In the genomic region with DNA sequence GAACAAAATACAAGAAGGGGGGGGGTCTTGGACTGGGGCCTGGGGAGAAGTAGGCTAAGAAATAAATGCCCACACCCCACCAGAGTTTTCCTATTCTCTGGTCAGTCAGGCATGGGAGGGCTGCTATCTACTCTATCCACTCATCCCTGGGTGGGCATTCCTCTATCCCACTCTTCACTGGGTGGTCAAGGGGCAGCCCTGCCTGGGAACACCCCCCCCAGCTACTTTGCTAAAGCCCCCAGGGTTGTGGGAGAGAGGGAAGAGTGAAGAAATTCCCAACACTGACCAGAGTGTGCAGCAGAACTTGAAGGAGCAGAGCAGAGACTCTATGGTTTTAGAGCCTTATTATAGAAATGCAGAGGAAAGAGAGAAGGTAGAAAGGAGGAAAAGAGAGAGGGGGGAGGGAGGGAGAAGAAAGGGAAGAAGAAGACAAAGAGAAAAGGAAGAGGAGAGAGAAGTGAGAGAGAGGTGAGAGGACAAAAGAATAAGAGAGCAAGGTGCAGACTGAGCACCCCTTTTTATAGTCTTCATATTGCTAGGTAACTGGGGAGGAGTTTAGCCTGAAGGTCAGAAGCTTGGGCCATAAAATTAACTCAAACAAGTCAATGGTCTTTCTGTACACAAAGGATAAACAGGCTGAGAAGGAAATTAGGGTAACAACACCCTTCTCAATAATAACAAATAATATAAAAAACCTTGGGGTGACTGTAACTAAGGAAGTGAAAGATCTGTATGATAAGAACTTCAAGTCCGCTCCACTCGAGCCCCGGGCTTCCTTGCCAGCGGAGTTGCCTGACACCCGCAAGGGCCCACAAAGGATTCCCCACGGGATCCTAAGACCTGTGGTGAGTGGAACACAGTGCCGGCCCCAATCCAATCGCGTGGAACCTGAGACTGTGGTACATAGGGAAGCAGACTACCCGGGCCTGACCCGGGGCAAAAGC, we compare ENCODE assay signal across 22 mouse cellular contexts. TPM values are rescaled to one million over a fixed set of nuclear protein-coding genes. Genes with fewer than 3 reads are reported as not detected.
DNase-seq lines count a peak whose midpoint lies in the region; ATAC-seq and TF ChIP-seq lines count a peak whose summit lies in the region.
"Not testable (repeated sequence)": the region's sequence is repeated elsewhere in the genome, so short reads cannot be mapped to it uniquely, and the experiment has no call there.
"Had no signal": no experiment of that assay in that cellular context is flagged by ENCODE, and none has a peak within 500 bp of the region (broad histone marks: within the 10 kb centered on the region; RNA-seq: fewer than 3 reads in every experiment).

No protein-coding gene starts in this region.

- TF ChIP-seq EP300 in lung, postnatal 0 days (IDR thresholded peaks at IDR 0.05) = not testable (repeated sequence)

- not testable (repeated sequence) for H3K4me2 ChIP-seq in heart, embryonic 12.5 days; hindbrain, embryonic 13.5 days; kidney, embryonic 16.5 days (replicated peaks; ENCODE audit: low read depth, low read length); lung, postnatal 0 days (replicated peaks; ENCODE audit: low read depth, low read length); midbrain, postnatal 0 days (ENCODE audit: low read depth, low read length, poor library complexity, severe bottlenecking)

- not testable (repeated sequence) for H3K9ac ChIP-seq in heart, embryonic 12.5 days; hindbrain, embryonic 13.5 days; kidney, embryonic 16.5 days (replicated peaks; ENCODE audit: low read length); lung, postnatal 0 days (replicated peaks; ENCODE audit: low read depth); midbrain, postnatal 0 days (replicated peaks; ENCODE audit: low read length, poor library complexity, severe bottlenecking)

- peak; percentile 14 for DNase-seq in forebrain, embryonic 10.5 days (ENCODE audit: extremely low spot score, low spot score)
- DNase-seq in liver = peak; percentile 3
- peak; percentile 7 for DNase-seq in lung, postnatal 0 days (ENCODE audit: low spot score)
- not testable (repeated sequence) for DNase-seq in midbrain, postnatal 0 days (ENCODE audit: low spot score)

- H3K27me3 ChIP-seq in forebrain, embryonic 10.5 days (ENCODE audit: poor library complexity, severe bottlenecking); heart, embryonic 12.5 days (replicated peaks); hindbrain, embryonic 13.5 days; kidney, embryonic 16.5 days (ENCODE audit: insufficient read depth, low read length); lung, postnatal 0 days (replicated peaks; ENCODE audit: insufficient read depth, low read length); midbrain, postnatal 0 days (ENCODE audit: insufficient read depth, low read length): not testable (repeated sequence)

- not testable (repeated sequence) for H3K4me3 ChIP-seq in forebrain, embryonic 10.5 days; heart, embryonic 12.5 days; hindbrain, embryonic 13.5 days; kidney, embryonic 16.5 days (ENCODE audit: low read length); lung, postnatal 0 days (ENCODE audit: low read depth, low read length); midbrain, postnatal 0 days (ENCODE audit: low read depth, low read length)

- H3K9me3 ChIP-seq in forebrain, embryonic 10.5 days = peaks cover 31% of the 10 kb centered on the region
- peaks cover 15% of the 10 kb centered on the region for H3K9me3 ChIP-seq in heart, embryonic 12.5 days (replicated peaks)
- peaks cover 25% of the 10 kb centered on the region for H3K9me3 ChIP-seq in hindbrain, embryonic 13.5 days
- peaks cover 13% of the 10 kb centered on the region for H3K9me3 ChIP-seq in kidney, embryonic 16.5 days (ENCODE audit: low read length)
- H3K9me3 ChIP-seq in lung, postnatal 0 days (ENCODE audit: low read length) = not testable (repeated sequence)
- peaks cover 13% of the 10 kb centered on the region for H3K9me3 ChIP-seq in midbrain, postnatal 0 days (ENCODE audit: low read length)

- H3K4me1 ChIP-seq in forebrain, embryonic 10.5 days; heart, embryonic 12.5 days (replicated peaks); hindbrain, embryonic 13.5 days (replicated peaks); kidney, embryonic 16.5 days (ENCODE audit: insufficient read depth, low read length); lung, postnatal 0 days (ENCODE audit: insufficient read depth, low read depth, low read length); midbrain, postnatal 0 days (ENCODE audit: insufficient read depth, low read length): not testable (repeated sequence)

- ATAC-seq in heart, embryonic 12.5 days (ENCODE audit: insufficient number of reproducible peaks, low FRiP score) = 0 out of 2 replicates have a peak, but pooled peaks have one; percentile 57
- peak; percentile 59 for ATAC-seq in hindbrain, embryonic 13.5 days (ENCODE audit: low FRiP score)
- peak; percentile 51; the same call in 1 of the 2 replicates for ATAC-seq in kidney, embryonic 16.5 days (ENCODE audit: low FRiP score, low TSS enrichment)
- ATAC-seq in lung, postnatal 0 days = peak; percentile 25; the same call in 1 of the 2 replicates
- ATAC-seq in midbrain, postnatal 0 days (ENCODE audit: low FRiP score) = peak; percentile 59

- H3K36me3 ChIP-seq in forebrain, embryonic 10.5 days (replicated peaks); heart, embryonic 12.5 days; hindbrain, embryonic 13.5 days; kidney, embryonic 16.5 days (ENCODE audit: insufficient read depth, low read length); lung, postnatal 0 days (ENCODE audit: insufficient read depth, low read length); midbrain, postnatal 0 days (ENCODE audit: insufficient read depth, low read length): not testable (repeated sequence)

- H3K27ac ChIP-seq in forebrain, embryonic 10.5 days; heart, embryonic 12.5 days (ENCODE audit: poor library complexity, severe bottlenecking); hindbrain, embryonic 13.5 days; kidney, embryonic 16.5 days (ENCODE audit: low read length); lung, postnatal 0 days (ENCODE audit: low read length); midbrain, postnatal 0 days (ENCODE audit: low read depth, low read length): not testable (repeated sequence)

- not testable (repeated sequence) for TF ChIP-seq CTCF in lung, postnatal 0 days (IDR thresholded peaks at IDR 0.05); midbrain, postnatal 0 days (IDR thresholded peaks at IDR 0.05)

- WGBS in forebrain, embryonic 10.5 days = 86% methylated on average over 11 of the region's 11 CpGs
- WGBS in heart, embryonic 12.5 days = 77% methylated on average over 11 of the region's 11 CpGs
- 88% methylated on average over 11 of the region's 11 CpGs for WGBS in hindbrain, embryonic 13.5 days
- WGBS in kidney, embryonic 16.5 days = 85% methylated on average over 11 of the region's 11 CpGs
- 79% methylated on average over 11 of the region's 11 CpGs for WGBS in lung, postnatal 0 days
- WGBS in midbrain, postnatal 0 days = 84% methylated on average over 11 of the region's 11 CpGs

RNA-seq across cellular contexts. Expression of a gene that starts 21.9 kb away (rescaled TPM):
- polyA plus RNA-seq in forebrain, embryonic 10.5 days (2016; fragmentation: Nextera tagmentation; extraction: Ambion mirVana) = not detected in 2 replicates
- not detected in 2 replicates for polyA plus RNA-seq in heart, embryonic 12.5 days (2016; fragmentation: Nextera tagmentation; extraction: Ambion mirVana)
- polyA plus RNA-seq in hindbrain, embryonic 13.5 days (2015; fragmentation: Nextera tagmentation; extraction: Ambion mirVana) = not detected in 2 replicates
- polyA plus RNA-seq in kidney, embryonic 16.5 days (2015; fragmentation: Nextera tagmentation; extraction: Ambion mirVana) = not detected in 2 replicates
- not detected in 2 replicates for polyA plus RNA-seq in lung, postnatal 0 days (2015; fragmentation: Nextera tagmentation; extraction: Ambion mirVana)
- total RNA-seq in midbrain, postnatal 0 days (2014; rRNA removed) = not detected in 2 replicates
- polyA plus RNA-seq in midbrain, postnatal 0 days (2015; fragmentation: Nextera tagmentation; extraction: Ambion mirVana) = not detected in 2 replicates
- total RNA-seq: adrenal gland, adult 8-10 months; gastrocnemius, postnatal 10 days; hematopoietic stem cell, adult 5-6 weeks; layer of hippocampus, adult 8-10 months; layer of hippocampus, postnatal 36 days; left cerebral cortex, postnatal 10 days; MEL; monocyte, adult 5-6 weeks had no signal
- polyA plus RNA-seq: activated CD4-positive, CD25-positive, alpha-beta regulatory T cell, adult 4 months; C2C12; cortical plate, adult 2 months; embryonic facial prominence, embryonic 11.5 days; forebrain, embryonic 16.5 days; heart, embryonic 16.5 days; limb, embryonic 14.5 days had no signal

RNA-seq across cellular contexts. Expression of a gene that starts 32.2 kb away (rescaled TPM):
- not detected in 2 replicates for polyA plus RNA-seq in forebrain, embryonic 10.5 days (2016; fragmentation: Nextera tagmentation; extraction: Ambion mirVana)
- 0.14 TPM in 1 of 2 replicates, not detected in the other for polyA plus RNA-seq in heart, embryonic 12.5 days (2016; fragmentation: Nextera tagmentation; extraction: Ambion mirVana)
- not detected in 2 replicates for polyA plus RNA-seq in hindbrain, embryonic 13.5 days (2015; fragmentation: Nextera tagmentation; extraction: Ambion mirVana)
- not detected in 2 replicates for polyA plus RNA-seq in kidney, embryonic 16.5 days (2015; fragmentation: Nextera tagmentation; extraction: Ambion mirVana)
- polyA plus RNA-seq in lung, postnatal 0 days (2015; fragmentation: Nextera tagmentation; extraction: Ambion mirVana) = not detected in 2 replicates
- not detected in 2 replicates for total RNA-seq in midbrain, postnatal 0 days (2014; rRNA removed)
- polyA plus RNA-seq in midbrain, postnatal 0 days (2015; fragmentation: Nextera tagmentation; extraction: Ambion mirVana) = not detected in 2 replicates
- total RNA-seq: adrenal gland, adult 8-10 months; gastrocnemius, postnatal 10 days; hematopoietic stem cell, adult 5-6 weeks; layer of hippocampus, adult 8-10 months; layer of hippocampus, postnatal 36 days; left cerebral cortex, postnatal 10 days; MEL; monocyte, adult 5-6 weeks had no signal
- polyA plus RNA-seq: activated CD4-positive, CD25-positive, alpha-beta regulatory T cell, adult 4 months; cortical plate, adult 2 months; embryonic facial prominence, embryonic 11.5 days; forebrain, embryonic 16.5 days; heart, embryonic 16.5 days; limb, embryonic 14.5 days had no signal
